Mouse (Mus musculus) heart, adult 2 months (tissue): ENCODE results near the gene Olfr150.

ENCODE experiments used
- CTCF ChIP-seq: fragments of 200-600 bp; IDR thresholded peaks from 2 replicates; pipeline ENCODE4 v1.8.1; 2022; ENCODE audit warnings: antibody characterized with exemption, mild to moderate bottlenecking, moderate library complexity
- EP300 ChIP-seq: fragments of 200-500 bp; IDR thresholded peaks from 2 replicates; pipeline ENCODE4 v1.6.1; 2011; ENCODE audit warnings: low read depth, low read length, control low read depth; ENCODE audit not compliant: insufficient read depth
- POLR2A ChIP-seq: fragments of 200-500 bp; IDR thresholded peaks from 2 replicates; pipeline ENCODE4 v1.6.1; 2011; ENCODE audit warnings: mild to moderate bottlenecking, low read depth, low read length, control low read depth; ENCODE audit not compliant: insufficient read depth

- TF ChIP-seq CTCF: no peak
- no peak for TF ChIP-seq POLR2A
- no peak for TF ChIP-seq EP300
Measured at GRCm38 (mm10) chr9:39783153-39783552, 52.4 kb downstream of the Olfr150 start, which contains the start of gene Olfr968.
